Mouse (Mus musculus) lung, postnatal 0 days (tissue): ENCODE results near the gene Htr2b.

Source experiments
- CTCF ChIP-seq: IDR thresholded peaks from 2 replicates; pipeline ENCODE4 v1.5.1; 2016; ENCODE audit warnings: antibody characterized with exemption, mild to moderate bottlenecking
- EP300 ChIP-seq: IDR thresholded peaks from 2 replicates; pipeline ENCODE4 v1.6.1; 2016; ENCODE audit warnings: antibody characterized with exemption, mild to moderate bottlenecking, control low read depth

- peak; percentile 40 for TF ChIP-seq CTCF
- no peak for TF ChIP-seq EP300
These were observed 40.8 kb upstream of the Htr2b start for GRCm38 (mm10) chr1:86152618-86153017.
